ENCODE assay signal across 18 mouse cellular contexts in genomic region chr17:52220422-52220821, GRCm38 (mm10).
DNase-seq lines count a peak whose midpoint lies in the region; ATAC-seq lines count a peak whose summit lies in the region.
"Had no signal": no experiment of that assay in that cellular context is flagged by ENCODE, and none has a peak within 500 bp of the region (broad histone marks: within the 10 kb centered on the region; RNA-seq: fewer than 3 reads in every experiment).

No protein-coding gene starts in this region.

- intact Hi-C loops in heart, postnatal 10 days (cut with DNase I): no loop called here

- ATAC-seq in frontal cortex, adult (ENCODE audit: low TSS enrichment): peak; percentile 38; the same call in 1 of the 2 replicates
- ATAC-seq in CD4-positive, CD25-positive, alpha-beta regulatory T cell, adult 4 months: no peak
- ATAC-seq: forebrain, embryonic 15.5 days had no signal

- no peak for DNase-seq in frontal cortex, postnatal 14 days (ENCODE audit: low spot score in 2 of 2)
- DNase-seq in thymus, postnatal 10 days (ENCODE audit: low spot score in 2 of 2): peak; percentile 48 to 53
- peak; percentile 57 for DNase-seq in thymus, postnatal 4 days
- DNase-seq in heart, postnatal 10 days: no peak
- DNase-seq: adrenal gland, adult 2 months; adrenal gland, postnatal 14 days; cerebellum, adult 11-12 months; cerebellum, adult 8-10 months; cerebellum, postnatal 10 days; cerebellum, postnatal 36 days; embryo, embryonic 11 days; gastrocnemius, adult 2 months; gastrocnemius, postnatal 14 days; heart, adult 18-20 months; heart, postnatal 14 days had no signal

Comparison
In these comparisons a context has a peak if more than half of its experiments do, and no peak if none do; other contexts are left out.
1. DNase-seq: peak in thymus, postnatal 10 days (2 of 2) and thymus, postnatal 4 days (single experiment); none in frontal cortex, postnatal 14 days (0 of 2) and heart, postnatal 10 days (0 of 2).